Mouse (Mus musculus) erythroblast, adult 5-6 weeks (primary cell): Measurements from ENCODE around the gene Lyrm7. TPM values are rescaled to one million over a fixed set of nuclear protein-coding genes. Genes with fewer than 3 reads are reported as not detected.

ENCODE experiments used
- ATAC-seq: replicated peaks from 2 replicates; pipeline ENCODE4 v1.8.0; 2016; ENCODE audit warnings: moderate number of reproducible peaks, mild to moderate bottlenecking, moderate TSS enrichment, inconsistent platforms; ENCODE audit not compliant: poor library complexity, low FRiP score, severe bottlenecking
- total RNA-seq, 2 experiments: library from RNA; stranded (forward) in 1 of 2; stranded (reverse) in 1 of 2; fragments of 150-400 nt in 1 of 2; fragments of 200-764, 138-1000 nt in 1 of 2; gene quantifications; 2 replicates each; pipeline versions ENCODE4 v1.2.3 to v1.2.4; 2015 to 2017; ENCODE audit warnings: low replicate concordance in 2 of 2

The Lyrm7 gene
- total RNA-seq, 2 experiments from 2014 or later = 1.3 to 1.9 TPM

GRCm38 (mm10) chr11:54812314-54812713, 48.4 kb downstream of the Lyrm7 start:
- no peak for ATAC-seq

DNA sequence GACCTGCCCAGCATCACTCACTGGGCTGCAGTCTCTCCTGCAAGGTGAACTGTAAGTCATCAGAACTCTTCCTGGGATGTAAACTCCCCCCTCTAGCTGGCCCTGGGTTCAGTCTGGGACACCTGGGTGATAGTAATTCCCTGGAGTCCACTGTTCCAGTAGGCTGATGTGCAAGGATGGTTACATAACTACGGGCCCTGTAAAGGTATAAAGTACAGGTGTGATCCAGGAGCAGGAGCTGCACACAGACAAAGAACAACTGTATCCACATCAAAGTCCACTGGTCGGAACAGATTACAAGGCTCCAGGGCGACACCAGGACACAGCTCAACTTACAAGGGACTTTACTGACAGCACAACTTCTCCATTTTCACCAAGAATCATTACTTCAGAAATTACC, 49.7 kb downstream of the Lyrm7 start:
- ATAC-seq = no peak

- no peak for ATAC-seq
These were observed 51.1 kb downstream of the Lyrm7 start for GRCm38 (mm10) chr11:54809582-54809981.

GRCm38 (mm10) chr11:54808177-54808576, 52.5 kb downstream of the Lyrm7 start:
- no peak for ATAC-seq

DNA sequence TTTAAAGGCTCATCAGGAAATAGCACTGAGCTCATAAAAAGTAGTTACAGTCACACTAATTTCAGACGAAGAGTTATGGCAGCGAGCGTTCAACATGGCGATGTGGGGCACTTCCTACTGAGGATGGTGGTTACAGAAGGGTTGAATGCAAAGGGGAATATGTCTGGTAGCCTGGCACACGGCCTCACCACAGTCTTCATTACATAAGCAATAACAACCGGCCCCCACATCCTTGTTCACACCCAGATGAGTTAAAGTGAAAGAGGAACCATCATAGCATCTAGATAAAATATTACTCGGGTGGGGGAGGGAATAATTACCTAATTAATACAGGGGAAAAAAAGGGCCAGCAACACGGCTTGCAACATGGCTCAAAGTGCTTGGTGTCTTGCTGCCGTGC, 53.0 kb downstream of the Lyrm7 start:
- no peak for ATAC-seq

GRCm38 (mm10) chr11:54806891-54807290, 53.8 kb downstream of the Lyrm7 start:
- no peak for ATAC-seq

DNA sequence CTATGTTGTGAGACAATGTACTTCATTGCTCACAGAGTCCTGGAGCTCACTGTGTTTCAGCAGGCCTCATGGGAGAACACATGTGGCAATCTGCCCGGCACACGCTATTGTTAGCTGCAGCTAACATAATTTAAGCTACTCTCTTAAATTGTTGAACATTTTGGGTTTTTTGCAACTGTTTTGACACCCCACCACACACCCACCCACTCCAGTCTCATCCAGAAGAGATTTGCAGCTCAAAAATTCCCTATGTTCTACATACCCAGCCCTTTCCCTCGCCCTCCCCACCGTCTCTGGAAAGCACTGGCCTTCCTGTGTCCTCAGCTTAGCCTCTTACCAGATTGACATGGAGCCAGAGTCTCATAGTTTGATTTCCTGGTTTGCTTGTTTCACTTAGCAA, 55.5 kb downstream of the Lyrm7 start:
- no peak for ATAC-seq

DNA sequence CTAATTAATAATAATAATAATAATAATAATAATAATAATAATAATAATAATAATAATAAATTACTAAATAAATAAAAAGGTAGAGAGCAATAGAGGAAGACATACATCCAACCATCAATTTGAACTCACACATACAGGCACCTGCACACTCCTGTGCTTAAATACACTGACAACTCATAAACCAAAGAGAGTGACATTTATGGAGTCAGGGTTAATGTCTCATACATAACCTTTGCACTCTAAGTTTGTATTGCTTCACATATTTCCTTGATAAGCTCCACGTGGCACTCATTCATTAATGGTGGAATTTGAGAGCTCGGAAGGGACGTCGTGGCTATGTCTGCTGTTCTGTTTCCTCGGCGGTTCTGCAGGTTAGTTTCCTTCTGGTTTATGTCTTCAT, 58.1 kb downstream of the Lyrm7 start:
- ATAC-seq = no peak

- ATAC-seq = no peak
These were observed 58.7 kb downstream of the Lyrm7 start for GRCm38 (mm10) chr11:54801791-54802558.

- no peak for ATAC-seq
These were observed 64.2 kb downstream of the Lyrm7 start for GRCm38 (mm10) chr11:54796551-54796950.

DNA sequence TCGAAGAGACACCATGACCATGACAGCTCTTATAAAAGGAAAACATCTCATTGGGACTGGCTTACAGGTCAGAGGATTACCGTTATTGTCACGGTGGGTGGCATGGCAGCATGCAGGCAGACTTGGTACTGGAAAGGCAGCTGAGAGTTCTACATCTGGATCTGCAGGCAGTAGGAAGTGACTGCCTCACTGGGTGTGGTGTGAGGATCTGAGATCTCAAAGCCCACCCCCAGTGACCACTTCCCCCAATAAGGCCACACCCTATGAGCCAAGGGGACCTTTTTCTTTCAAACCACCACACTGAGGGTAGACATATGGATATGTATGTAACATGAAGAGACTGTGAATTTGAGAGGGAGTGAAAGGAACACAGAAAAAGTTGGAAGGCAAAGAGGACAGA, 66.0 kb downstream of the Lyrm7 start:
- no peak for ATAC-seq

DNA sequence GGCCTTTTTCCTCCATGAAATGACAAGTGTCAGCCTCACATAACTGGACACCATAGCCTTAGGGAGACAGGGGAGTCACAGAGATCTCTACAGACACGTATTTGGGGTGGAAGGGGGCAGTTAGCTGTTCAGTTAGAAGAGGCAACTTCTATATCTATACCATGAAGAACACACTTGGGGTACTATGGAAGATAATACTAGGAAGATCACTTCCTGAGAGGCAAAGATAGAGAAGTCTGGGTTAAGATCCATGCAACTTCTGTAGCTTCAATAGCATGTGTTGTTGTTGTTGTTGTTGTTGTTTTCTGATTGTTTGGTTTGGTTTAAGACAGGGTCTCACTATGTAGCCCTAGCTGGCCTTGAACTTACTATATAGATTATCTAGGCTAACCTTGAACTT, 67.5 kb downstream of the Lyrm7 start:
- ATAC-seq = no peak

- ATAC-seq = no peak
These were observed 69.3 kb downstream of the Lyrm7 start for GRCm38 (mm10) chr11:54791458-54791857.

DNA sequence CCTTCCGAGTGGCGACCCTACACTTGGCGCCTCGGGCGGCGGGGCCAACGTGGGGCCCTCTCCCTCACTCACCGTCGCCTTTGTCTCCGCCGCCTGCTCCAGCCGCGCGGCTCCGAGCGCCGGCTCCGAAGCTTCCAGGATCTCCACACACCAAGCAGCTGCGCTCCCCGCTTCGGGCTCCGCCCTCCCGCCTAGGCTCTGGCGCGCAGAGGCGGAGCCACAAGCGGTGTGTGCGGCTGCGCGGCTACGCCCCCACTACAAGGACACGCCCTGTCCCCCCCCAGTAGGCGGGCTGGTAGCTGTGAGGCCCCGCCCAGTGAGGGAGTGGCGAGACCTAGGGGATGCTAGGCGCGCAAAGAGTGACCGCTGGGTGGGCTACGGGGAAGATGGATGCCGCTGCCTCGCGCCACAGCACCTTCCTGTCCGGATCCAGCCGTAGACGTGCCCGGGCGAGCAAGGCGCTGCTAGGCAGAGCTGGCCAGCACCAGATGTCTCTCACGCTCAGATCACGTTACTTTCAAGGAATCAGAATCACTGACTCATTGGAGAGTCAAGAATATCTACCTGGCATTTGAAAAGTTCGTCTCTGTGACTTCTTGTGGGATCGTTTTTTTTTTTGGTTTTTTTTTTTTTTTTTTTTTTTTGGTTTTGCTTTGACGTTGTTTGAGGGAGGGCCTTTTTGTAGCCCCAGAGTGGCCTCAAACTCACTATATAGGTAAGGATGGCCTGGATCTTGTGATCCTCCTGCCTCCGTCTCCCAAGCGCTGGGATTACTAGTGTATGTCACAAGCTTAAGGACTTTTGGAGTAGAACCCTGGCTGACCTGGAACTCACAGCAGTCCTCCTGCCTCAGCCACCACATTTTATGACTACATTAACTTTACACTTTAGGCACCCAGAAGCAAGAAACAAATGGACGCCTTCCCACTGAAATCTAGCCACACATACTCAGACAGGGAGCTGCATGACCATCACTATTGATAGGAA, 72.9 kb downstream of the Lyrm7 start, which contains the start of gene Cdc42se2:
Gene Cdc42se2, minus strand, starts transcription at position 188 of the 987 bp plus-strand sequence.
- ATAC-seq = peak; percentile 98

DNA sequence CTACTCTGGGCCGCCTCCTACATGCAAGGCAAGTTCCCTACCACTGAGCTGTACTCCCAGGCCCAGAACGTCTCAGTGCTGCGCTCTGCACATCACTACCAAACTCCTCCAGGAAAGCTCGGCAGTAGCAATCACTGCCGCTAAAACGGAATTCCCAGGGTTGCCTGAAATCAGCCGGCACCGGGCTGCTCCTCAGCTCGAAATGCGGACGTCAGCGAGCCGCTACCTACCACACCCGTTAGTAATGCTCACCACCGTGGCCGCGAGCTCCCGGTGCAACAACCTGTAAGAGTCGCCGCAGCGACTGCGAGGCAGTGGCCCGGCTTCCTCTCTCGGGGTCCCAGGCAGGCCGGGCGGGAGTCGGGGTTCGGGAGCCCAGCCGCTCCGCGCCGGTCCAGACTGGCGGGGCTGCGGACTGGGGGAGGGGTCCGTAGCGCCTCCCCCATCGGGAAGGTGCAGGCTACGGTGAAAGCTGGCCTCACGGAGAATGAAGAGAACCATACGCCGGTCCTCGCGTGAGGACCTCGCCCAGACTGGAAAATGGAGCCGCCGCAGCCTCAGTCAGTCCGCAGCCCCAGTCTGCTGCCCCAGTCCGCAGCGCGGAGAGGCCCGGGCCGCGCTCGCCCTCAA, 73.7 kb downstream of the Lyrm7 start:
- ATAC-seq = peak; percentile 70

DNA sequence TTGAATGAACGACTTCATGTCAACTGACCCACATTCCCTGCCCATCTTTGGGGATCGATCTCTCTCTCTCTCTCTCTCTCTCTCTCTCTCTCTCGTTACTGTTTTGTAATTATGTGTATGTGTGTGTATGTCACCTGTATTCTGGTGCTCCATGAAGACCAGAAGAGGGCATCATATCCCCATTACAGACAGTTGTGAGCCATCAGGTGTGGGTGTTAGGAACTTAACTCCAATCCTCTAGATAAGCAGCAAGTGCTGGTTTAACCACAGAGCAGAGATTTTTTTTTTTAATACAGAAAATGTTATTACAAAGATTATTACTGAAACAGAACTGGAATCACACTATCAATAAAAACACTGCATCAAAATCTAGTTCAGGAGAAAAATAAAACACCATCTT, 75.2 kb downstream of the Lyrm7 start:
- ATAC-seq = no peak

- ATAC-seq = no peak
These were observed 76.3 kb downstream of the Lyrm7 start for GRCm38 (mm10) chr11:54784436-54784835.

DNA sequence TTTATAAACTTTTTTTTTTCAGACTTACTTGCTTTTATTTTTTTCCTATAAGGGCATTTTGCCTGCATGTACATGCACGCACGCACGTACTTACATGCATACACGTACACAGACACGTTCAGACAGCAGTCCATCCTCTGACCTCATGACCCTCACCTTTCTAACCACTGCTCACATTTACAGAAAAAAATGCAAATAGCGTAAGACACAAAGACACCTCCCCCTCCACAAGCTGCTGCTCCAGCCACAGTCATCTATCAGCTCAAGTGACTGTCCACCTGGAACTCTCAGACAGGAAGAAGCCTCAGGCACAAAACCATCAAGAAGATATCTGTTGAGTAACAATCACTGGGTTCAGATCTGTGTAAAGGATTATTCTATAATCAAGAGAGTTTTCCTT, 78.5 kb downstream of the Lyrm7 start:
- ATAC-seq = no peak

DNA sequence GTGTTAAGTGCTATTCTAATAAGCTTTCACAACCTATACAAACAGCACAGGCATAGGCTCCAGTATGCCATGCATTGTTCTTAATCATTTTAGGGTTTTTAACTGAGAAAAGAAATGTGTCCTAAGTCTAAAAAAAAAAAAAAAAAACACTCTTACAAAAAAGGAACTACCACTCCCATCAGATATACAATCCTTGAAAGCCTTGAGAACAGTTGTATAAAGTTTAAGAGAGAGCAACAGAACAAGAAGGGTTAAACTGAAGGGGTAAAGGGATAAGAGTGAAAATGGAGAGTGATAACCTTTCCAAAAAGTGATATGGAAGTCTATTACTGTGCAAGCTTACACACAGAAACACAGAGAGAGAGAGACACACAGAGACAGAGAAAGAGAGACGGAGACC, 80.8 kb downstream of the Lyrm7 start:
- no peak for ATAC-seq

DNA sequence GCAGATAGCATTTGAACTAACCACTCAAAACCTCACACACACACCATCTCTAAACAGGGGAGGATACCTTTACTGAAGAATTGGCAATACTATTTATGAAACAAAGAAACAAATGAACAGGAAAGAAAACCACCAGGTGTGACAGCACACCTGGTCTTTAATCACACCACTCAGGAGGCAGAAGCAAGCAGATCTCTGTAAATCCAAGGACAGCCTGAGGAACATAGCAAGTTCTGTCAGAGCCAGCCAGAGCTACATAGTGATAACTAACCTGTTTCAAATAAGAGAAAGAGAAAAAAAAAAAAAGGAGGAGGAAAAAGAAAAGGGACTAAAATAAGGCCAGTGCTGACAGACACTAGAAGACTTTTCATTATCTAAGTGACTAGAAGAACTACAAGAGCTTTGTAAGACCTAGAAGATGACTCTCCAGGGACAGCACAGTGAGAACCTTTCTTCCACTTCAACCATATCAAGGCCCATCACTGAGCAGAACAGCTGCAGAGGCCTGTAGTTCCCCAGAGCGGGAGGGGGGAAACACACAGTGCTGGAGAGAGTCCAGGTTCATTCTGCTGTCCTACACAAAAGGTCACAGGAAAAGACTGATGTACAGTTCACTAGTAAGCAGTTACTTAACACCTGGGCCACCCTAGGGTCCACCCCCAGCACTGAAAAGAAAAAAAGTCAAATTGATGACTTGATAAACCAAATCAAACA, 82.4 kb downstream of the Lyrm7 start:
- ATAC-seq = no peak
